Mouse (Mus musculus): ENCODE data around the gene Nup54. TPM values are rescaled to one million over a fixed set of nuclear protein-coding genes. Genes with fewer than 3 reads are reported as not detected.

The Nup54 gene
- total RNA-seq, 2 experiments from 2014 or later: 30.3 to 34.0 TPM

DNA sequence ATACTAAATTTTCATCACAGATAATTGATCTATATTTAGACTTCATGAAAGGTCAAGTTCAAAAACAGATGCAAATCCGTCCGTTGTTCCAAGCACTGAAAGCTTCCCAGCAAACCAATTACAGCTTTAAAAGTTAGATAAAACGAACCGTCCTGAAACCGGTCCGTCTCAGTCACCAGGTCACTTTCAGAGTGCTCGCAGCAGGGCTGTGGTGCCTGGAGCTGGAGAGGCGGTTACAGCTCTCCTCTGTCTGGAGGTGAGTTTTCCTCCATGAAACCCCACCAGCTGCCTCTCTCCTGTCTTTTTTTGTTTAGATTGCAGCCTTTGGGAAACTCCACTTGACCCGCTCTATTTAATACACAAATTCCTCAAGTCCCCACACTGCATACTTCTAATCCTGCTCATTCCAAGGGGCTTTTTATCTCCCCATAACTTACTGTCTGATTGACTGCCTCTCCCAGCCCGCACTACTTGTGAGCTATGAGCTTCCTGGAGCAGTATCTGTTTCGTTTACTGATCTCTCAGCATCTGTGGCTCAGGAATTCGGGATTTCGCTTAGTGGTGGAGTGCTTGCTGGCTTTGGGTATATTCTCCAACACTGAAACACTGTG lies 58.1 kb downstream of the Nup54 start:
- DNase-seq: peak; percentile 33

DNA sequence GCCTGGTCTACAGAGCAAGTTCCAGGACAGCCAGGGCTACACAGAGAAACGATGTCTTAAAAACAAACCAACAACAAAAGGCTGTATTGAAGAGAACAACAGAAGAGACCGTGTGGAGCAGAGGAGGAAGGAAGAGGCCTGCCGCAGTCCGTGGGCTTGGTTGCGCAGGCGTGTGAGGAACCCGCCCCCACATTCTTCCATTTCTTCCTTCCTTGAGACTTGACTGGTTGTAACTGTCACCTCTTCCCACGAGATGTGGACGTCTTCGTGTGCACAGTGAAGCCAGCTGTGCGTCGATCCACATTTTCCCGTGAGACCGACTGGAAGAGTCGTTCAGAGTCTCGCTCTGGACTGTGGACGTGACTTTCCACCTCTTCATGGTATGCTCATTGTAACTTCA lies 59.7 kb downstream of the Nup54 start:
- DNase-seq: no peak

DNA sequence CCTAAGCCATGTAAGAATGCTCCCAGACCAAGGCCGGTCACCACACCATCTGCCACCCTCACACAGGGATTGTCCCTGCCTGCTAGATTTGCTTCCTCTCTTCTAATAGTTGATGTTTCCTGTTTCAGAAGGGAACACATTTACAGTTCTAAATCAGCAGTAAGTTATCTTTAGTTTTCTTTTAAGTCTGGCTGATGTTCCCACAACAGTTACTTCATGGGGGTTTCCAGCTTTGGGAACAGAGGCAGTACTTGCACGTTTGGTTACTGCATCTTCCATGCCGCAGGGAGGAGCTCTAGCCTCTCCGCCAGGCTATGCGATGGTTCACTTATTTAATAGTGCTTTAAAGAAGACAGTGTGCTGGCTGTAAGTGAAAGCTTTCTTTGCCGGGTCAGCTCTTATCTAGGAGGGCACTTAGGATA lies 60.3 kb downstream of the Nup54 start:
- peak; percentile 60 for DNase-seq

DNA sequence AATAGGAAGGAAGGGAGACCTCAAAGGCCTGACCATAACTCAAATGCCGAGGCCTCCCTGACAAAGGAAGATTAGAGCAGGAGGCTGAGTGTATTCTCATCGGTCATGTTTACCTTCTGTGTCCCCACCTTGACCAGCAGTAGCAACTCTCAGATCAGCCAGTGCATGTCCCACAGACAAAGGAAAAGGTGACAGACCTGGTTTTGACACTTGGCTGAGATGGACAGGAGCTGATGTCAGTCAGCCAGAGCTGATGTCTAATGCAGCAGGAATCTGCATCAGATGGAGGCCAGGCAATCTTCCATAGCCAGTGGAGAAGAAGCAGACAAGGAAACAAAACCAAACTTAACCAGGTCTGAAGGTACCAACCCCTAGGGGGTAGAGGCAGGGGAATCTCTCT lies 62.4 kb downstream of the Nup54 start:
- DNase-seq: no peak

DNA sequence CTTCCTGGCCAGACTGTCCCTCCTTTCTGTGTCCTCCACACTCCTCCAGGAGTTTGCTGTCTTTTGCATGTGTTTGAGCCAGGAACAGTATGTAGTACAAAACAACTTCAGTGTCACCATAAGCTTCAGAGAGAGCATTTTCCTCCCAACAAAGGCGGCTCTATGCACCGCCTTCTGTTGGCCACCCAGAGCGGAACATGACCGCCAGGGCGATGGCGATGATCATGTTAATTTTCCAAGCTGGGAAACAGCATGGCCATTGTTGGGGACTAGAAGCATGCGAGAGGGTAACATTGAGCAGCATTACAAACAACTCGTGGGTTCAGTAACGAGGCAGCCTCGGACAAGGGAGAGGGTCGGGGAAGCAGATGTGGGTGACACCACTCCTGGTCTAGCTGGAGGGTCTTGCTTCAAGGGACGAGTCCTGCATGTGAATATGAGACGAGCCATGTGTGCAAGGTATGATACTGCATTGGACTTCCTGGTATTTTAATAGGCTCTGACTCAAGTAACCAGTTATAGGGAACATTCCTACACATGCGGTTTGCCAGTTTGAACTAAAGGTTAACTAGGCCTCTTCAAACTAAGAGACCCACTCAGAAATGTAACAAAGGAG lies 63.5 kb downstream of the Nup54 start:
- DNase-seq: no peak

DNA sequence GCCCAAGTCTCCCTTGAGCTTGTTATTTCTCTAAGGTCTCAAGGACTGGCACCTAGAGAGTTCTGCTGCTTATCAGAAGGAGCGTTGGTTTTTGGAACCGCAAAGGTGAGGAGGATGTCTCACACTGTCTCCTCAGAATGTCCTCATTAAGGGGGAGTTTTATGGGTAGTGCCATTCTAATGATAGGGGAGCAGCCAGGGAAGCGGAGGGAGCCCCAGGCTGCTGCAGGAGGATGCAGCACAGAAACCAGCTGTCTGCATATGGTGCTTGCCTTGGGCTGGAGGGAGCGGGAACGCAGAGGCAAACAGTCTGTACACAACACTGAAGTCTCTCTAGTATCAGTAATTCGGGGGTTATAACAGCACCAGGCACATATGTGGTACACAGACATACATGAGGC lies 64.1 kb downstream of the Nup54 start:
- no peak for DNase-seq

DNA sequence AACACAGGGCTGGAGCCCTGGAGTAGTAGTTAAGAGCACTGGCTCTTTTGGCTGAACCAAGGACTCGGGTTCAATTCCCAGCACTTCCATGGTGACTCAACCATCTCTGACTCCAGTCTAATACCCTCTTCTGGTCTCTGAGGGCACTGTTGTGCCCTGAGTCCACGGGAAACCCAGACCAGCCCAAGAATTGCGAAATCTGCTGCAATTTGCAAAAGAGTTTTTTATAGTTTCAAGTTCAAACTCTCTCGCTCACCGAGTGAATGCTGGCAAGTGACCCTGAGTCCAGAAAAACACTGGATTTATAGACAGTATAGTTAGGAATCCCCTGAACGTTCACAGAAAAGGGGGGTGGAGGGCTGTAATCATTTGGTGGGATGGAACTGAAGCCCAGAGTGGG lies 64.6 kb downstream of the Nup54 start:
- peak; percentile 26 for DNase-seq

DNA sequence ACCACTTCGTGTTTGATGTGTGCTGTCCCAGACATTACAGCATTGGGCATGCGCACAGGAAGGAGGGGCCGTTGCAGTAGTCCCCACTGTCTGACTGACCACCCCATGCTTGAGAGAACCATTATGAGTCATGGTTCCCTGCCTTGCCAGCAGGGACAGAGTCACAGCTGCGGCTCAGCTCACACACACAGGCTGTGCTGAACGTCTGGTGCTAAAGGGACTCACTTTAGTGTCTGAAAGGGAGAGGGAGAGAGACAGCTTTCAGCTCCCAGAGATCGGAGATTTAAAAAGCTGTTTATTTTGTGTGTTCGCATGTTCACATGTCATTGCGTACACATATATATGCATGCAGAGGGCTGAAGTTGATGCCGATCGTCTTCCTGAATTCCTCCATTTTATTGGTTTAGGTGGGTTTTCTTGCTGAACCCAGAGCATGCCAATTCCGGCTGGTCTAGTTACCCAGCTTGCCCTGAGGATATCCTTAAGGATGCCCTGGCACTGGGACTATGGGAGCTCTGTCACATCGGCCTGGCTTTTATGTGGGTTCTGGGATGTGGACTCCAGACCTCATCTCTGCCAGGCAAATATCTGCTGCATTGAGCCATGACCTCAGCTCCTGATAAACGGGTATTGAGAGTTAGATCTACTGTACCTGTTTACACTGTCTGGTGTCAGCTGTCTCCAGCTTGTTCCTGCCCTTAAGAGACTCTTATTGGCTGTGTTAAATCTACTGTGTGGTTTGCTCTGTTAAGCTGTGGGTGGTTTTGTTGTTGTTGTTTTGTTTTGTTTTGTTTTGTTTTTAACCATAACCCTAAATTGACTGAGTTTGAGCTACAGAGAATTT lies 65.6 kb downstream of the Nup54 start:
- DNase-seq: peak; percentile 60

DNA sequence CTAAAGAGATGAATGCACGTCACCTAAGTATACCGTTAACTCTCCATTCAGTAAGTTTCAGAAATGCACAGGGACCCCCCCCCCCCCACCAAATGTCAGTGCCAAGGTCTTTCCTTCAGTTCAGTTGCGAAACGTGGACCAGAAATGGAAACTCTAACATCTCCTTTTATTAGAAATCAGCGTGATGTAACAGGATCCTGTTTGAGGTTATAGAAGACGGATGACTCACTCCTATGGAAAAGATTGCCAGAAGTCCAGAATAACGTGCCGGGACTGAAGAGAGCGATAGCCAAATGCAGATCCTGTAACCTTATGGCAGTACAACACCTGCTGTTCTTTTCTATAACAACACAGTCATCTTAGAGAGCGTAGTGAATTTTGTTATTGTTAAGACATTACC lies 66.6 kb downstream of the Nup54 start:
- peak; percentile 34 for DNase-seq

DNA sequence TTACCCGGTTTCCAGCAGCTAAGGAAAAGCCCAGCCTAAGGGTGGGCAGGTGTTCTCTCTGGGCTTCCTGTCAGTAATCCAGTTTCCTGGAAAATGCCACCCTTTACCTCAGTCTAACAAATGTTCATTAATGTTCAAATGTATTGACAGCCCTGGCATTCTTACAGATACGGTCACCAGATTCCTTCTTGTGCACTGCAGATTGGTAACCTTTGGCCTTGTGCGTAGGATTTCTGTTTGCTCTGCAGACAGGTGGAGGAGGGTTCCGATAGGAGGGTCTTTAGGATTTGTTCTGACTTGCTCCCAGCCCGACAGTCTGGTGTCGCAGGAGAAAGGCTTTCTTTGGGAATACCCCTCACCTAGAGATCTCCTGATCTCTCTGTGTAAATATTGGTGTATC lies 68.5 kb downstream of the Nup54 start:
- DNase-seq: no peak

Small RNA genes lying within 50 kb of the gene (microRNA-seq; reads per million reads assigned to microRNA genes)
- not detected for gene Mir6415

Other genes starting within 250 kb of the Nup54 start
- gene U90926, start 219.8 kb downstream of the Nup54 start, total RNA-seq (2021): under 1 TPM in 1 of 2 experiments, not detected in 1; 0.96 TPM
- under 1 TPM; 0.12 to 0.21 TPM for gene Ppef2, start 178.9 kb downstream of the Nup54 start, total RNA-seq (2021)
- gene Naaa, start 157.0 kb downstream of the Nup54 start, total RNA-seq (2021): 10 to 100 TPM; 26.7 to 27.0 TPM
- gene Sdad1, start 124.7 kb downstream of the Nup54 start, total RNA-seq (2021): 10 to 100 TPM; 32.1 to 36.0 TPM
- 1 to 10 TPM; 1.5 TPM for gene Cxcl9, start 107.1 kb downstream of the Nup54 start, total RNA-seq (2021)
- 100 to 1,000 TPM; 126 to 154 TPM for gene Art3, start 103.4 kb downstream of the Nup54 start, total RNA-seq (2021)
- gene Cxcl10, start 86.3 kb downstream of the Nup54 start, total RNA-seq (2021): under 1 TPM; 0.57 to 0.94 TPM
- gene Scarb2, start 71.6 kb upstream of the Nup54 start, total RNA-seq (2021): 10 to 100 TPM; 79.6 to 80.6 TPM
- gene Fam47e, start 119.8 kb upstream of the Nup54 start, total RNA-seq (2021): not detected
- gene Stbd1, start 167.8 kb upstream of the Nup54 start, total RNA-seq (2021): 10 to 100 TPM; 16.8 to 18.6 TPM
- under 1 TPM; 0.33 to 0.73 TPM for gene Ccdc158, start 240.1 kb upstream of the Nup54 start, total RNA-seq (2021)
- gene Shroom3, start 248.2 kb upstream of the Nup54 start, total RNA-seq (2021): 1 to 10 TPM; 8.5 to 9.7 TPM

All from adrenal gland, postnatal 10 days (tissue).